Mouse (Mus musculus) limb, embryonic 11.5 days (tissue): Measurements from ENCODE around the gene Mafg. TPM values are rescaled to one million over a fixed set of nuclear protein-coding genes. Genes with fewer than 3 reads are reported as not detected.
A peak's percentile ranks its signal among the peaks of the same experiment; 100 is the strongest.

Experiments
- ATAC-seq: fragments of 200-750 bp; cut with Nextera tagmentation; 2 replicates; pipeline ENCODE4 v1.8.0; 2017; ENCODE audit warnings: low read depth; ENCODE audit not compliant: insufficient number of reproducible peaks, low FRiP score, low TSS enrichment
- DNase-seq: peaks from one replicate; pipeline ENCODE4 v3.0.0-alpha.2; 2015; ENCODE audit warnings: low spot score
- H3K27ac ChIP-seq: fragments of 300-500 bp; sonication (generic); replicated peaks from 2 replicates; pipeline ENCODE4 v1.5.1; 2014; ENCODE audit warnings: low read depth, mild to moderate bottlenecking, low read length
- H3K27me3 ChIP-seq: fragments of 300-500 bp; sonication (generic); 2 replicates; pipeline ENCODE4 v1.6.1; 2014; ENCODE audit warnings: mild to moderate bottlenecking, low read length, mixed read lengths; ENCODE audit not compliant: control insufficient read depth, insufficient read depth
- H3K36me3 ChIP-seq: fragments of 300-500 bp; sonication (generic); 2 replicates; pipeline ENCODE4 v1.6.1; 2014; ENCODE audit warnings: mild to moderate bottlenecking, low read length, moderate library complexity, mixed read lengths; ENCODE audit not compliant: control insufficient read depth, insufficient read depth
- H3K4me1 ChIP-seq: fragments of 300-500 bp; sonication (generic); 2 replicates; pipeline ENCODE4 v1.6.1; 2014; ENCODE audit warnings: low read length, mixed read lengths; ENCODE audit not compliant: control insufficient read depth, insufficient read depth
- H3K4me2 ChIP-seq: fragments of 300-500 bp; sonication (generic); 2 replicates; pipeline ENCODE4 v1.6.1; 2014; ENCODE audit warnings: low read depth, mild to moderate bottlenecking, moderate library complexity; ENCODE audit not compliant: severe bottlenecking
- H3K4me3 ChIP-seq: fragments of 300-500 bp; sonication (generic); 2 replicates; pipeline ENCODE4 v1.5.1; 2014; ENCODE audit warnings: low read depth, low read length
- H3K9ac ChIP-seq: fragments of 300-500 bp; sonication (generic); 2 replicates; pipeline ENCODE4 v1.6.1; 2014; ENCODE audit warnings: mild to moderate bottlenecking, low read length
- H3K9me3 ChIP-seq: fragments of 300-500 bp; sonication (generic); 2 replicates; pipeline ENCODE4 v1.6.1; 2016; ENCODE audit warnings: low read length; ENCODE audit not compliant: control insufficient read depth
- WGBS: fragments of 180-500 bp; shearing (Covaris S2); extraction: QIAGEN DNeasy Blood & Tissue Kit; methylation state at CpG from one replicate; pipeline ENCODE4 v1.1.7; 2014; 5-methylcytosine and 5-hydroxymethylcytosine counted together
- polyA plus RNA-seq: library from polyadenylated mRNA; unstranded; fragments of >200 nt; fragmentation: Nextera tagmentation; extraction: Ambion mirVana; gene quantifications from 2 replicates; pipeline ENCODE4 v1.2.1, GENCODE M21; 2014

Gene Mafg
- polyA plus RNA-seq, 1 experiment from 2014 or later: 24.2 TPM

GRCm38 (mm10) chr11:120581490-120582267 is 51.7 kb downstream of the Mafg start, which contains the start of gene Arhgdia:
TSS of gene Arhgdia (minus strand) at chr11:120581624.
- Histone ChIP-seq H3K9ac (peak within 1 kb of the TSS; percentile 96), H3K36me3 (peaks cover 32% of the 10 kb centered on the region), H3K9me3 (peaks cover 2% of the 10 kb centered on the region; the same call in 1 of the 2 replicates), H3K27ac (peak within 1 kb of the TSS; percentile 78), H3K4me1 (peaks cover 12% of the 10 kb centered on the region), H3K4me3 (peak within 1 kb of the TSS; percentile 85), H3K4me2 (peak within 1 kb of the TSS; percentile 96), H3K27me3 (no peaks in the 10 kb centered on the region)
- 5% methylated on average over 73 of the region's 75 CpGs for WGBS
- ATAC-seq (no peak; the same call in 1 of the 2 replicates), DNase-seq (peak; percentile 90)

- peak overlapping the region; percentile 96 for H3K4me2 ChIP-seq
- peak overlapping the region; percentile 96 for H3K9ac ChIP-seq
- no peaks in the 10 kb centered on the region for H3K27me3 ChIP-seq
- peak; percentile 50 for DNase-seq
- H3K36me3 ChIP-seq: peaks cover 30% of the 10 kb centered on the region
- H3K9me3 ChIP-seq: peaks cover 2% of the 10 kb centered on the region; the same call in 1 of the 2 replicates
- under 1% methylated on average over 43 of the region's 44 CpGs for WGBS
- ATAC-seq: no peak; the same call in 1 of the 2 replicates
- H3K4me1 ChIP-seq: peaks cover 12% of the 10 kb centered on the region
- peak overlapping the region; percentile 78 for H3K27ac ChIP-seq
- H3K4me3 ChIP-seq: peak overlapping the region; percentile 85
These were observed 52.5 kb downstream of the Mafg start for GRCm38 (mm10) chr11:120580871-120581331.

GRCm38 (mm10) chr11:120580190-120580589 is 53.2 kb downstream of the Mafg start:
- WGBS: 67% methylated on average over 7 of the region's 7 CpGs
- H3K4me2 ChIP-seq: peak overlapping the region; percentile 96
- H3K9me3 ChIP-seq: peaks cover 2% of the 10 kb centered on the region; the same call in 1 of the 2 replicates
- no peak for ATAC-seq
- DNase-seq: no peak
- peak overlapping the region; percentile 85 for H3K4me3 ChIP-seq
- H3K36me3 ChIP-seq: peaks cover 30% of the 10 kb centered on the region
- peak overlapping the region; percentile 96 for H3K9ac ChIP-seq
- H3K27ac ChIP-seq: no peak overlapping the region
- no peaks in the 10 kb centered on the region for H3K27me3 ChIP-seq
- H3K4me1 ChIP-seq: peaks cover 12% of the 10 kb centered on the region

DNA sequence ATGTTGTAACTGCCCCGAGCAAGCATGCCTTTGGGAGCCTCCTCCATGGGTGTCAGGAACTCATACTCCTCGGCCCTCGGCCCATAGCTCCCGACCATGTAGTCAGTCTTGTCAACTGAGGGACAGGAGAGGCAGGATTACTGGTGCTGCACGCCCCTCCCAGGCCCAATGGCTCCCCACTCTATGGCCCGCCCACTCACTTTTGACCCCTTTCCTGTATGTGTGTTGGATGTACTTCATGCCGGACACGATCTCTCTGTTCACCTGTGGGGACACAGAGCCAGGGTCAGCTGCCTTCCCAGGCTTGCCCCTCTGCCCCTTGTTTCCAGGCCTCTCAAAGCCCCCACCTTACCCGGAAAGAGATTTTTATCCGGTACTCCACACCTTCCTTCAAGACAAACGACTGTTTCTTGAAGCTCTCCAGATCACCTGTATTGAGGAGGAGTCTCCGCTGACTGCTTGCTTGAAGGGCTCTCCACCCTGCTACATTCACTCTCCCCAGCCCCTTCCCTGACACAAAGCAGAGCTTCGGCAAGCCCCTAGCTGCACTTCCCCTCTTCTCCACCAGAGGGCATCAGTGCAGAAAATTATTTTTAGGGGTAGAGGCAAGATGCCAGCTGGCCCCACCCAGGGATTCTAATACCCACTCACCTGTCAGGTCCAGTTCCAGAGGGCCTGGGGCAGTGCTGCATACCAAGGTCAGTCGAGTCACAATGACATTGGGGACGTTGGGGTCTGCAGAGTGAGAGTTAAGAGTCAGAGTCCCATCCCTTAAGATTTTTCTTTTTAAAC is 53.9 kb downstream of the Mafg start:
- 64% methylated on average over 15 of the region's 15 CpGs for WGBS
- Histone ChIP-seq H3K4me3 (peak overlapping the region; percentile 85), H3K9me3 (peaks cover 2% of the 10 kb centered on the region; the same call in 1 of the 2 replicates), H3K9ac (peak overlapping the region; percentile 96; the same call in 1 of the 2 replicates), H3K36me3 (peaks cover 30% of the 10 kb centered on the region), H3K4me1 (peaks cover 12% of the 10 kb centered on the region), H3K27ac (no peak overlapping the region), H3K27me3 (no peaks in the 10 kb centered on the region), H3K4me2 (peak overlapping the region; percentile 96)
- ATAC-seq (no peak; the same call in 1 of the 2 replicates), DNase-seq (peak; percentile 94)

DNA sequence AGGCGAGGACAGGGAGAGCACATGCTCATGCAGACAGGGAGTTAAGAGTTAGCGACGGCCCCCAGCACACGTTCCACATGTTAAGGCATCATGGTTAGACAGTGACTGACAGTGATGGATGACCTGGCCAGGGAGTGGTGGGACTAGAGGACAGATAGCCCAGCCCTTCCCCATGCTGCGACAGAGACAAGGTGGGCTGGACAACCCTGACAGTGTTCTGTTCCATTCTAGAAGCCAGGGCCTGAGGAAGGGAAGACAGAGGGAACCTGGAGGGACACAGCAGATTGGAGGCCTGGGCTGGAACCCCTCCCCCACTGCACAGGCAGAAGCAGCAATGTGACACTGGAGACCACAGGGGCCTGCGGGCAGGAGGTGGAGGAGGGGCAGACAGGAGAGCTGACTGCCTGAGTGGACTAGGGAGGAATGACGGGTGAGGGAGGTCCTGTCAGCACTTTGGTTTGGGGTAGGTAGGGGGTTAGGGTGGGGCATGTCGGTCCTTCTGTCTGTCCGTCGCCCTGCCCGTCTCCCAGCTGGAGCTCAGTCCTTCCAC is 54.6 kb downstream of the Mafg start:
- WGBS: 71% methylated on average over 11 of the region's 11 CpGs
- peaks cover 27% of the 10 kb centered on the region for H3K36me3 ChIP-seq
- peaks cover 12% of the 10 kb centered on the region for H3K4me1 ChIP-seq
- H3K9ac ChIP-seq: no peak overlapping the region
- DNase-seq (no peak), ATAC-seq (no peak)
- no peak overlapping the region for H3K27ac ChIP-seq
- H3K27me3 ChIP-seq: no peaks in the 10 kb centered on the region
- 0 out of 2 replicates have a peak overlapping the region, but pooled peaks have one; percentile 85 for H3K4me3 ChIP-seq
- H3K9me3 ChIP-seq: no peaks in the 10 kb centered on the region; the same call in 1 of the 2 replicates
- 0 out of 2 replicates have a peak overlapping the region, but pooled peaks have one; percentile 96 for H3K4me2 ChIP-seq

GRCm38 (mm10) chr11:120578024-120578693 is 55.2 kb downstream of the Mafg start:
- Histone ChIP-seq H3K27ac (no peak overlapping the region), H3K36me3 (peaks cover 26% of the 10 kb centered on the region), H3K4me2 (no peak overlapping the region), H3K4me3 (no peak overlapping the region), H3K9me3 (no peaks in the 10 kb centered on the region), H3K27me3 (no peaks in the 10 kb centered on the region), H3K9ac (no peak overlapping the region), H3K4me1 (peaks cover 12% of the 10 kb centered on the region)
- ATAC-seq: no peak
- WGBS: 81% methylated on average over 10 of the region's 10 CpGs
- DNase-seq: no peak

DNA sequence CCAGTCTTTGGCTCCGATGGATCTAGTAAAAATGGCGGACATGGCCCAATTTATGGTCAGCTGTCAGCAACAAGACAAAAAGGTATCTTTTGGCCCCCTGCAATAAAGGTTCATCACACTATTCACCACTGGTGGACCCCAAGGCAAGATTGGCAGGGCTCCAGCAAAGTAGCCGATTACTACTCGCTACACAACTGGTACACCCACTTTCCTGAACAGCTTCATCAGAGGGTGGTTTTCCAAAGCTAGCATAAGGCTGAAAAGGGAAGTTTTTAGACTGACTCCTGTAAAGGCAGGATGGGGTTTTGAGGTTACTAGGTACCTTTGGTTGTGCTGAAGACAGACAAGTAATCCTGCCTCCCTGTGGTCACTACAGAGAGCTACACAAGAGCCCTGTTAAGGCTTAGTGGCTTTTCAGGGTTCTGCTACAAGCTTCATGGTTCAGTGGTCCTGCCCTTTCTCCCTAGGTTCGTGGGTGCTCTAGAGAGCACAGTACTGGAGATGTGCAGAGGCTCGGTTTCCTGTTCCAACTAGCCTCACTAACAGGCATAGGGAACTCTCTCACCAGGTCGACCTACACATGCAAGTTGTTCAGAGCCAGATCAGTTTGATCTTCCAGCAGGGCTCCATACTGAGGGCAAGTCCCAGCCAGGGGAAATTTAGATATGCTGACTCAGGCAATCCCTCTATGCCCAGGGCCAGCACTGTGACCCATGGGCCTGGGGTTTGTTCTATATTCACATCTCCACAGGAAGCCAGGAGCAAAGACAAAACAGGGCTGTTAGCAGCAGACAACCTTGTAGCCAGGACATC is 56.0 kb downstream of the Mafg start:
- ATAC-seq (no peak), DNase-seq (no peak)
- H3K27ac ChIP-seq: no peak overlapping the region
- no peaks in the 10 kb centered on the region for H3K27me3 ChIP-seq
- 84% methylated on average over 7 of the region's 7 CpGs for WGBS
- no peaks in the 10 kb centered on the region for H3K9me3 ChIP-seq
- H3K4me2 ChIP-seq: no peak overlapping the region
- no peak overlapping the region for H3K4me3 ChIP-seq
- H3K4me1 ChIP-seq: peaks cover 12% of the 10 kb centered on the region
- H3K9ac ChIP-seq: no peak overlapping the region
- peaks cover 26% of the 10 kb centered on the region for H3K36me3 ChIP-seq
